Mouse (Mus musculus): ENCODE data around the gene Kctd6.

Kctd6 gene

GRCm38 (mm10) chr14:8213803-8214224, at the start of gene Kctd6:
Gene Kctd6 (plus strand): TSS chr14:8214140.
- DNase-seq (ENCODE audit: low spot score): peak; percentile 94

GRCm38 (mm10) chr14:8164463-8164862, 49.5 kb upstream of the Kctd6 start:
- no peak for DNase-seq (ENCODE audit: low spot score)

DNA sequence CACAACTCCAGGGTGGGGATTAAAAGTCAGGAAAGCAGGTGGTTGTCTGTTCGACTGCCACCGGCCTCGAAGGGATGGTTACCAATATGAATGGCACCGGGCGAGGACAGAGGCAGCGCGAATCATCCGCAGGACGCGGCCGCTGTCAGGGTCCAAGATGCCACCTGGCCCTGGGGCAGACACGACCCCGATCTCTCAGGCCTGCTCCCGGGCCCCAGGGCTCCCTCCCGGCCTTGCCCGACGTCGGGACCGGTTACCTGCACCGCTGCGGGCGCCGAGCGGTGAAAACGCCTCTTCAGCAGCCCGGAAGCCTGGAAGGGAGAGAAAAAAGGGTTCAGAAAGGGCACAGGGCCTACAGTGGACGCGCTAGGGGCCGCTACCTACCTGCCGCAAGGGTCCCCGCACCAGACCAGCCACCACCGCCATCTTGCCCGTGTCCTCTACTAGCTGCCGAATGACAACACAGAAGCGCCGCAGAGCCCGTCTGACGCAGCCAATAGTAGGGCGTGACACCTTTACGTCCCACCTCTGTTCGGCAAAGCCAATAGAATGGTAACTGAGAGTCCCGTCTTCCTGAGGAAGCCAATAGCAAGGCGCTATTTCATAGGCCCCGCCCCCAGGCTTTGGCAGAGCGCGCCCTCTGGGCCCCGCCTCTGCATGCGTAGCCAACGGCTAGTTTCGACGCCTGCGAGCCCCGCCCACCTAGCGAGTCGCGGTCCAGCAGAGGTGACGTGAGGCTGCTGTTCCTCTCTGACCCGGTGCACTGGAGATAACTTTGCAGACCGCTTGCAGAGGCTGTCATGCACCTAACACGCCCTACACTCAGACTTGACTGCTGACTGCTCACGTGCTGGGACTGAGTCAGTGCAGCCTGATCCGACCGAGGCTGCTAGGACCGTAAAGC, 41.2 kb upstream of the Kctd6 start, which contains the start of gene Pdhb:
Gene Pdhb, minus strand, starts transcription at position 519 of the 904 bp plus-strand sequence.
- DNase-seq (ENCODE audit: low spot score): peak; percentile 99

- DNase-seq (ENCODE audit: low spot score): peak; percentile 56
Observed at GRCm38 (mm10) chr14:8173542-8174250, 40.2 kb upstream of the Kctd6 start.

DNA sequence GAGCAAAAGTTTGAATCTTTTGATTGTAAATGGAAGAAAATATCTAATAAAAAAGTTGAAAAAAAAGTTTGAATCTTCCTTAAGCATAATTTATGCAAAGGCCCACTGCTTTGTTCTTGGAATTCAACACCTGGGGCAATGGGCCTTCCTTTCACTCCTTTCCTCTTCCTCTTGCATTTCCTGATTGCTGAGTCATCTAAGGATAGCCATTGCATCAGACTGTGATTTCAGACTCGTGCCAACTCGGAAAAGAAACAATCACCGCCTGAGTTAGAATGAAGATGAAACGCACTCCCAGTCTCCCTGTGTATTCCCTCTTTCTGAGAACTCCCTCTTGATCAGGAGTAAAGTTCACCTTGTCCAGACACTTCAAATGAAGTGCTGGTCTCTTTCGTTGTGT, 39.3 kb upstream of the Kctd6 start:
- no peak for DNase-seq (ENCODE audit: low spot score)

DNA sequence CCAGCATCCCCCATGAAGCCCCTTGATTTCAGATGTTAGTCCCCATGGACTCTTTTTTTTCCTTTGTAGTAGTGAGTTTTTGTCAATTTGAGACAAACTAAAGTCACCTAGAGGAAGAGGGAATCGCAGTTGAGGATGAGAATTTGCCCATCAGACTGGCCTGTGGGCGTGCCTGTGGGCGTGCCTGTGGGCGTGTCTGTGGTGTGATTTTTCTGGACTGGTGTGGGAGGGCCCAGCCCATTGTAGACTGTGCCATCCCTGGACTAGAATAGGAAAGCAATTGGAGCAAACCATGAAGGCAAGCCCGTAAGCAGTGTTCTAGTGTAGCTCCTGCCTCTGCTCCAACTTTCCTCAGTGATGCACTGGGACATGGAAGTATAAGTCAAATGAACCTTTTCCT, 37.7 kb upstream of the Kctd6 start:
- no peak for DNase-seq (ENCODE audit: low spot score)

DNA sequence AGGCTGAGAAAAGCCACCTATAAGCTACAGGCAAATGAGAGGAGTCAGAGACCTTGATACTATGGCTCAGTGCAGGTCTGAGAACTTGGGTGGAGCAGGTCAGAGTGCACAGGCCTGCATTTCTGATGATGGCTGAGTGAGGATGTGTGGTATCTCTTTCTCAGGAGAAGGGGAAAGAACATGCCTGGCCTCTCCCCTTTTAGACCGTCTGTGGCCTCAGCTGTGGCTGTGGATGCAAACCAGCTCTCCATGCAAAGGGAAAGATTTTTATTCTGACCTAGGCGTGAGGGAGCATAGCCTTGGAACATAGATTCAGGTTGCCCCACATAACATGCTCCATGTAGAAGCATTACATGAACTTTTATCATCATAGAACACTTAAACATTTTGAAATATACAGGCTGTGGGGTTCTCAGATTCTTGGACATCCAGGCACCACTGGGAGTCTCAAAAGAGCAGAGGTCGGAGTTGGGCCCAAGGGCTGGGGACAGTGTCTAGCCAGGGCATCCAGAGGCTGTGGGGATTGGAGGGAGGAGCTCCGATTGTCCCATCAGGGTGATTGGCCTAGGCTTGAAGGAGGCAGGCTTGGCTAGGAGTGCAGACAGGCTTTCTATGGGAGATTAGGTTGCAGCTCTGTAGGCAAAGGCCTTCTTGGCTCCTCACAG, 33.4 kb upstream of the Kctd6 start:
- DNase-seq (ENCODE audit: low spot score): no peak

DNA sequence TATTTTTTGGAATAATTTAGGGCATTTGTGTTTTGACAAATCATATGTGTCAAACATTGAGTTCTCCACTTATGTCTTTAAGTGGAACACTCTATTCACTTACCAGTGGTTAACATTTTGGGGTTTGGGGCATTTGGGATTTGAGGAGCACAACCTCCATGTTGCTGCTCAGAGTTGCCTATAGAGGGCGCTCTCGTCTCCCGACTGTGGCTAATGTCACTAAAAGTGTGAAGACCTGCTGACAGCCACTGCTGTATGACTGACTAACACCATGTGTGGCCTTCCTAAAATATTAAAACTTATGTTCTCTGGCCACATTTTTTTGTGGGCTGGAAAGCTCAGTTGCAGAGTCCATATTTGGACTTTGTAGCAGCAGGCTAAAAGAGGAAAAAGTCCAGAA, 30.6 kb upstream of the Kctd6 start:
- DNase-seq (ENCODE audit: low spot score): peak; percentile 8

DNA sequence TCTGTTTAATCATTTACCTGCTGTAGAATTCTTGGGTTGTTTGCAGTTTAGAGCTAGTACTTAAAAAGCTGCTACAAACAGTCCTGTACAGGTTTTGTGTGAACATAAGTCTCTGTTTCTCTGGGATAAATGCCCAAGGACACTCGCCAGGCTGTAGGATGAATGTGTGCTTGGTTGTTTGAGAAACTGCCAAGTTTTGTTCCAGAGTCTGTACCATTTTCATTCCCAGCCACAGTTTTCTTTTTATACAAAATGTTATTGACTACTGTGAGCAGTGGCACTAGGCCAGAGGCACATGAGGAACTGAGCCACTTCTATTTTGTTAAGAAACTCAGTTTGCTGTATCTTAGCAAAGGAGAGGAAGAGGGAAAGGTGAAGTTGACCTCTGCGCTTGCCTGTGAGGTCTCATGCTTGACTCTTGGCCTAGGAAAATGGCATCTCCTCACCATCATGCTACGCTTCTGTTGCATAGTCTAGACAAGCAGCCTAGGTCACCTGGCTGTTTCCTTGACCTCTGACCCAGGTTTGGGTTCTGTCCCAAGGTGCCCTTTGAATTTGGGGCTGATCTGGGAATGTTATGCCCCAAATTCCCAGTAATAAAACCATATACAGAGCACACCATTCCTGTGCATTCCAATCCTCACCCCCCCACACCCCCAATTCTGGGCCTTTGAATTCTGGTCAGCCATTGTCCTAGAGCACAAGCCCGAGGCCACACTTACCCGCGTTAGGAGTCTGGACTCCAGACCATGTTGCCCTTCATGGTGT, 27.5 kb upstream of the Kctd6 start:
- DNase-seq (ENCODE audit: low spot score): no peak

DNA sequence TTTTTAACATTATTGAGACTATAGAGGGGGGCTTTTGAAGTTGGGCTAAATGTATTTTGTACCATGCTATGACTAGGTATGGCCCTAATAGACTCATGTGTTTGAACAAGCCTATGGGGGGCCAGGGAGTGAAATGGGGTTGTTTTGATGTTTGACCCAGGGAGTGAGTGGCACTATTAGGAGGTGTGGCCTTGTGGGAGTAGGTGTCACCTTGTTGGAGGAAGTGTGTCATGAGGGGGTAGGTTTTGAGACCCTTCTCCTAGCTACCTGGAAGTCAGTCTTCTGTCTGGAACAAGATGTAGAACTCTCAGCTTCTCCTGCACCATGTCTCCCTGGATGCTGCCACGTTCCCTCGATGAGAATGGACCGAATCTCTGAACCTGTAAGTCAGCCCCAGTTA, 23.4 kb upstream of the Kctd6 start:
- no peak for DNase-seq (ENCODE audit: low spot score)

DNA sequence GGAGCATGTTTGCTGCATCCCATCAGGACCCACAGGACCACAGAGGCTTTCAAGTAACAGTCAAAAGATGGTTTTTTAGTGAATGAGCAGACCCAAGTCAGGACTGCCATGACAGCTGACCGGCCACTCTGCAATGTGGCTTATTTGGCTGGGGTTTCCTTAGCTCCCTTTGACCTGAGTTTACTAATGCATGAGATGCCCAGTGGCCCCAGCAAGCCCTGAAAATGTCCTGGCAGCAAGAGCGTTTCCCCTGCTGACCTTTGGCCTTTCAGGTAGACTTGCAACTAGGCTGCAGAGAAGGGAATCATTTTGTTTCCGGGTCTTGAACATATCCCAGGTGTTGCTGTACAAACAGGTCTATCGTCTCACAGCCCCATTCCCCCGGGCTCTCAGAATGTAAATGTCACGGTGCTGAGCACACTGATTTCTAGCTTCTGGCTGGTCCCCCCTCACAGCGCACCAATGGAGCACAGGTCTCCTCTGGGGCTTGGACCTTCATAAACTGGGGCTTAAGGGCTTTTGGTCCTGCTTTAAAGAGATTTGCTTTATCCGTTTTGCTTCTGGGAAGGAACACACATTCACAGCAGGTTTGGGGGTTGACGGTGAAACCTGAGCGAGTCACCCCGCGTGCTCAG, 22.5 kb upstream of the Kctd6 start:
- no peak for DNase-seq (ENCODE audit: low spot score)

- no peak for DNase-seq (ENCODE audit: low spot score)
Observed at GRCm38 (mm10) chr14:8192727-8193126, 21.2 kb upstream of the Kctd6 start.

DNA sequence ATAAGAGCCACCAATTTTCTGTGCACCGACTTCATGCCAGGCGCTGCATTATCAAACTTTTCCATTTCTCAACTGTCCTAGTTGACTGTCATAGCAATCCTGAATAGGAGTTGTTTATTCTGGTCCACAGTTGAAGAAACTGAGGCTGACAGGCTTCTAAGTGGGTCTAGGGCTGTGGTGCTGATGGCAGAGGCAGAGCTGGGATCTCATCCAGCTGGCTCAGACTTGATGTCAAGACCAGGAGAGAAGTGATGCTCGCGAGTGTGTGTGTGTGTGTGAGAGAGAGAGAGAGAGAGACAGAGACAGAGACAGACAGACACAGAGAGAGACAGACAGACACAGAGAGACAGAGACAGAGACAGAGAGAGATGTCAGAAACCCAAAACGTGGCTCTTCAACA, 13.2 kb upstream of the Kctd6 start:
- no peak for DNase-seq (ENCODE audit: low spot score)

- no peak for DNase-seq (ENCODE audit: low spot score)
Observed at GRCm38 (mm10) chr14:8201715-8202114, 12.2 kb upstream of the Kctd6 start.

- DNase-seq (ENCODE audit: low spot score): no peak
Observed at GRCm38 (mm10) chr14:8206179-8206910, 7.6 kb upstream of the Kctd6 start.

DNA sequence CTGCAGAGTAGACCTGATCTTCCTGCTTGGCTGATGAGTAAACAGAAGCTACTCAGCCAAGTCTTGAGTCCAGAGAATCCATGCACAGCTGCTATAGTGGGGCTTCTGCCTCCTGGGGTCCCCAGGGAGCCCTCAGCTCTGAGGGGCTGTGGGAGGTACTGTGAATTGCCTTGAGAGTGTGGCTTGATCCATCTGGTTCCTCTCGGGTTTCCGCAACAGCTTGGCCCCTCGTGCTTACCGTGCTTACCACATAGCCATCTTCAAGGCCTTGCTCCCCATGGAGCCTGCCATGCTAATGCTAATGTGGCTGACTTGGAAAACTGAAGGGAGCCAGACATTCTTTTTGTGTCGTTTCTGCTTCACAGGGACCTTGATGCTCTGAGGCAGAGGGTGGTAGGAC, 6.8 kb upstream of the Kctd6 start:
- DNase-seq (ENCODE audit: low spot score): no peak

DNA sequence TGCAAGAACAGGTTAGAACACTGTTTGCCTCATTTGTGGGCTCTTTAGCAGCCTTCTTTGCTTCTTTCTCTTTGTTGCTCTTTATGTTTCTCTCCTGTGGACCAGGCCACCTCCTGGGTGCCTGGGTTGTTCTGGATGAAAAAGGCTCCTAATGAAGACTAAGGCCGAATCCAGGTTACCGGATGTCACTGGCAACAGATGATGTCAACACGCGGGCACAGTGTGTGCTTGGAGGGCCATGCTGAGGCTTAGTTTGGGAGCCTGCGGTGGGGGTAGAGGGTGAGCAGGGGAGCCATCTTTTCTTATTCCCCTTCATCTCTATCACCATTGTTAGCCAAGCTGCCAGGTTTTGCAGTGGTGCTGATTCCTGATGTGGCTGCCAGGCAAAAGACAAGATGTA, 6.4 kb upstream of the Kctd6 start:
- DNase-seq (ENCODE audit: low spot score): no peak

GRCm38 (mm10) chr14:8208876-8209275, 5.1 kb upstream of the Kctd6 start:
- no peak for DNase-seq (ENCODE audit: low spot score)

- DNase-seq (ENCODE audit: low spot score): no peak
Observed at GRCm38 (mm10) chr14:8209896-8210295, 4.0 kb upstream of the Kctd6 start.

- DNase-seq (ENCODE audit: low spot score): no peak
Observed at GRCm38 (mm10) chr14:8212996-8213395, 944 bp upstream of the Kctd6 start.

Measured in T-cell, adult 2 months (primary cell).